Mouse (Mus musculus) megakaryocyte progenitor cell, adult 5-6 weeks (primary cell): ENCODE results near the gene Snx1. TPM values are rescaled to one million over a fixed set of nuclear protein-coding genes. Genes with fewer than 3 reads are reported as not detected.

Experiments used
- ATAC-seq: replicated peaks from 2 replicates; pipeline ENCODE4 v1.8.0; 2016; ENCODE audit warnings: mild to moderate bottlenecking, moderate TSS enrichment, inconsistent platforms; ENCODE audit not compliant: poor library complexity
- total RNA-seq, 2 experiments: library from RNA; stranded (forward) in 1 of 2; stranded (reverse) in 1 of 2; fragments of 157-497, 149-512 nt in 1 of 2; fragments of 200-1000 nt in 1 of 2; gene quantifications; 2 replicates each; pipeline versions ENCODE4 v1.2.3 to v1.2.4; 2015 to 2017

Snx1 gene
- total RNA-seq, 2 experiments from 2014 or later, result 54.4 to 107 TPM

- no peak for ATAC-seq
These were observed 1.5 kb upstream of the Snx1 start for GRCm38 (mm10) chr9:66127884-66128283.

- ATAC-seq, result no peak
These were observed 783 bp upstream of the Snx1 start for GRCm38 (mm10) chr9:66127193-66127546.

GRCm38 (mm10) chr9:66125543-66126455 lies 588 bp downstream of the Snx1 start:
- ATAC-seq, result peak; percentile 4; the same call in 1 of the 2 replicates

- ATAC-seq, result peak; percentile 80
These were observed 1.5 kb downstream of the Snx1 start for GRCm38 (mm10) chr9:66124681-66125542.

GRCm38 (mm10) chr9:66124111-66124531 lies 2.3 kb downstream of the Snx1 start:
- no peak for ATAC-seq

GRCm38 (mm10) chr9:66123648-66124047 lies 2.7 kb downstream of the Snx1 start:
- no peak for ATAC-seq

- ATAC-seq, result no peak
These were observed 5.0 kb downstream of the Snx1 start for GRCm38 (mm10) chr9:66121421-66121820.

- no peak for ATAC-seq
These were observed 5.4 kb downstream of the Snx1 start for GRCm38 (mm10) chr9:66120945-66121344.

- ATAC-seq, result peak; percentile 57
These were observed 6.3 kb downstream of the Snx1 start for GRCm38 (mm10) chr9:66120106-66120505.

GRCm38 (mm10) chr9:66119498-66119897 lies 6.9 kb downstream of the Snx1 start:
- no peak for ATAC-seq

- ATAC-seq, result no peak
These were observed 9.5 kb downstream of the Snx1 start for GRCm38 (mm10) chr9:66116890-66117289.

GRCm38 (mm10) chr9:66114341-66114740 lies 12.0 kb downstream of the Snx1 start:
- ATAC-seq, result peak; percentile 93

- ATAC-seq, result no peak
These were observed 15.6 kb downstream of the Snx1 start for GRCm38 (mm10) chr9:66110611-66111379.

GRCm38 (mm10) chr9:66110126-66110525 lies 16.3 kb downstream of the Snx1 start:
- ATAC-seq, result no peak

- ATAC-seq, result no peak
These were observed 16.8 kb downstream of the Snx1 start for GRCm38 (mm10) chr9:66109574-66109973.

GRCm38 (mm10) chr9:66105168-66105567 lies 21.2 kb downstream of the Snx1 start:
- no peak for ATAC-seq

GRCm38 (mm10) chr9:66104601-66105000 lies 21.8 kb downstream of the Snx1 start:
- no peak for ATAC-seq

GRCm38 (mm10) chr9:66102668-66103067 lies 23.7 kb downstream of the Snx1 start:
- ATAC-seq, result no peak

- ATAC-seq, result no peak
These were observed 24.8 kb downstream of the Snx1 start for GRCm38 (mm10) chr9:66101577-66101976.

GRCm38 (mm10) chr9:66092664-66093063 lies 33.7 kb downstream of the Snx1 start:
- ATAC-seq, result no peak
